ENCODE assay signal across 17 mouse cellular contexts in genomic region chr3:52415361-52415760, GRCm38 (mm10).
DNase-seq lines count a peak whose midpoint lies in the region; ATAC-seq lines count a peak whose summit lies in the region.
"Had no signal": no experiment of that assay in that cellular context is flagged by ENCODE, and none has a peak within 500 bp of the region (broad histone marks: within the 10 kb centered on the region; RNA-seq: fewer than 3 reads in every experiment).

No protein-coding gene starts in this region.

- H3K4me1 ChIP-seq in forebrain, embryonic 15.5 days = peaks cover 12% of the 10 kb centered on the region

- ATAC-seq in forebrain, embryonic 15.5 days (replicated peaks) = no peak
- ATAC-seq: CD4-positive, CD25-positive, alpha-beta regulatory T cell, adult 4 months; forebrain, embryonic 13.5 days; midbrain, embryonic 13.5 days; Patski had no signal

- H3K27ac ChIP-seq in forebrain, embryonic 15.5 days (replicated peaks) = no peak overlapping the region
- H3K27ac ChIP-seq: forebrain, embryonic 13.5 days; limb, embryonic 15.5 days; midbrain, embryonic 13.5 days; neural tube, embryonic 12.5 days had no signal

- no peaks in the 10 kb centered on the region for H3K9me3 ChIP-seq in forebrain, embryonic 15.5 days
- H3K9me3 ChIP-seq: forebrain, embryonic 13.5 days; hindbrain, embryonic 10.5 days; limb, embryonic 15.5 days; midbrain, embryonic 13.5 days; neural tube, embryonic 12.5 days had no signal

- H3K27me3 ChIP-seq in forebrain, embryonic 15.5 days = no peaks in the 10 kb centered on the region
- H3K27me3 ChIP-seq: forebrain, embryonic 13.5 days; neural tube, embryonic 12.5 days; Patski had no signal

- peak; percentile 24 for DNase-seq in adrenal gland, adult 8-10 months
- no peak for DNase-seq in adrenal gland, postnatal 10 days
- DNase-seq in lung, postnatal 36 days = peak; percentile 18
- no peak for DNase-seq in lung, postnatal 25 days (ENCODE audit: low spot score)
- peak; percentile 52 to 76 for DNase-seq in kidney, postnatal 25 days
- DNase-seq in cerebellum, postnatal 14 days = no peak
- DNase-seq: cerebellum, adult 2 months; gastrocnemius, postnatal 36 days; right cerebral cortex, adult 18-20 months had no signal

- H3K4me2 ChIP-seq in forebrain, embryonic 15.5 days (replicated peaks) = no peak overlapping the region
- H3K4me2 ChIP-seq: forebrain, embryonic 13.5 days; limb, embryonic 15.5 days; midbrain, embryonic 13.5 days; neural tube, embryonic 12.5 days had no signal

- H3K4me3 ChIP-seq in forebrain, embryonic 15.5 days = no peak overlapping the region
- H3K4me3 ChIP-seq: forebrain, embryonic 13.5 days; hindbrain, embryonic 10.5 days; limb, embryonic 15.5 days; midbrain, embryonic 13.5 days; neural tube, embryonic 12.5 days had no signal

- 35% methylated on average over 6 of the region's 6 CpGs for WGBS in forebrain, embryonic 15.5 days

- no peak overlapping the region for H3K9ac ChIP-seq in forebrain, embryonic 15.5 days (replicated peaks)
- H3K9ac ChIP-seq: forebrain, embryonic 13.5 days; limb, embryonic 15.5 days; midbrain, embryonic 13.5 days; neural tube, embryonic 12.5 days had no signal

- no peaks in the 10 kb centered on the region for H3K36me3 ChIP-seq in forebrain, embryonic 15.5 days
- H3K36me3 ChIP-seq: hindbrain, embryonic 10.5 days; limb, embryonic 15.5 days; midbrain, embryonic 13.5 days; neural tube, embryonic 12.5 days had no signal

Comparison
In these comparisons a context has a peak if more than half of its experiments do, and no peak if none do; other contexts are left out.
1. DNase-seq: peak in adrenal gland, adult 8-10 months (single experiment), lung, postnatal 36 days (single experiment) and kidney, postnatal 25 days (2 of 2); none in adrenal gland, postnatal 10 days (single experiment), lung, postnatal 25 days (single experiment) and cerebellum, postnatal 14 days (0 of 2).